Comparison of ENCODE assay signal across 20 mouse cellular contexts in the genomic region with DNA sequence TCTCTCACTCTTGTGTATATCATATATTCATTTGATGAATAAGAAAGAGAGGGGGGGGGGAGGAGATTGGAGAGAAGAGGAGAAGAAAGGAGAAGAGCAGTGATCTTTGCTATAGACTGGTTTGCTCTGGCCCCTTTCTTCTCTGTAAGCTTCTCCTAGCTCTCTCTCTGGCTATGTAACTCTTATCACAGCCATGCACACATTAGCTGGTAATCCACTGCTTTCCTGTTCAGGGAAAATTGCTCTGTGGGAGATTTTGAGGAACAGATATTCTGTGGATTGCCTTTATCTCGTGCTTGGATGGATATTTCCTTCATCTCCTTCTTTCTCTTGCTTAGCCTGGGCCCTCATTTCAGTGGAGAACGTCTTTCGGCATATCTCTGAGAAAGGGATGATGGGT.
DNase-seq lines count a peak whose midpoint lies in the region; ATAC-seq and TF ChIP-seq lines count a peak whose summit lies in the region.
"Had no signal": no experiment of that assay in that cellular context is flagged by ENCODE, and none has a peak within 500 bp of the region (broad histone marks: within the 10 kb centered on the region; RNA-seq: fewer than 3 reads in every experiment).

No protein-coding gene starts in this region.

- no peak for TF ChIP-seq RAD21 in MEL (IDR thresholded peaks at IDR 0.05; ENCODE audit: low read depth, low read length)

- H3K27me3 ChIP-seq in MEL (ENCODE audit: control insufficient read depth in 1 of 2, insufficient read depth in 2 of 2, low read length in 2 of 2): no peaks in the 10 kb centered on the region; a peak in 1 of 4 replicates
- H3K27me3 ChIP-seq: embryonic facial prominence, embryonic 12.5 days; forebrain, embryonic 13.5 days; forebrain, embryonic 15.5 days had no signal

- H3K27ac ChIP-seq in MEL (ENCODE audit: control insufficient read depth, low read depth, low read length): no peak overlapping the region
- H3K27ac ChIP-seq: embryonic facial prominence, embryonic 10.5 days; embryonic facial prominence, embryonic 12.5 days; forebrain, embryonic 13.5 days; forebrain, embryonic 15.5 days had no signal

- no peak for TF ChIP-seq CTCF in MEL (IDR thresholded peaks at IDR 0.05 in 2 of 3, conservative IDR thresholded peaks at IDR 0.05 in 1 of 3; ENCODE audit: control insufficient read depth in 1 of 3, insufficient read depth in 1 of 3, low read depth in 2 of 3, low read length in 3 of 3, poor library complexity in 1 of 3, severe bottlenecking in 1 of 3)

- peak; percentile 68; the same call in 1 of the 2 replicates for ATAC-seq in common myeloid progenitor, adult 5-6 weeks (replicated peaks; ENCODE audit: low read depth, poor library complexity, severe bottlenecking)
- ATAC-seq: activated CD4-positive, CD25-positive, alpha-beta regulatory T cell, adult 4 months; forebrain, embryonic 13.5 days; forebrain, embryonic 15.5 days; forebrain, postnatal 0 days; Patski had no signal

- H3K9ac ChIP-seq in MEL (ENCODE audit: control insufficient read depth, low read depth, low read length, poor library complexity, severe bottlenecking): no peak overlapping the region
- H3K9ac ChIP-seq: embryonic facial prominence, embryonic 12.5 days; forebrain, embryonic 13.5 days; forebrain, embryonic 15.5 days; forebrain, postnatal 0 days had no signal

- H3K36me3 ChIP-seq in MEL (ENCODE audit: control insufficient read depth in 1 of 2, insufficient read depth in 2 of 2, low read length in 2 of 2): peaks cover 0 to 9% of the 10 kb centered on the region in 2 experiments; a peak in 2 of 4 replicates
- H3K36me3 ChIP-seq: embryonic facial prominence, embryonic 10.5 days; embryonic facial prominence, embryonic 12.5 days; forebrain, embryonic 15.5 days had no signal

- H3K4me3 ChIP-seq in MEL (ENCODE audit: control insufficient read depth in 1 of 2, insufficient read depth in 1 of 2, low read depth in 2 of 2, low read length in 2 of 2): no peak overlapping the region
- H3K4me3 ChIP-seq: embryonic facial prominence, embryonic 10.5 days; embryonic facial prominence, embryonic 12.5 days; forebrain, embryonic 13.5 days; forebrain, embryonic 15.5 days had no signal

- no peaks in the 10 kb centered on the region for H3K9me3 ChIP-seq in MEL (replicated peaks; ENCODE audit: insufficient read depth, low read length)
- H3K9me3 ChIP-seq: embryonic facial prominence, embryonic 10.5 days; embryonic facial prominence, embryonic 12.5 days; forebrain, embryonic 13.5 days; forebrain, embryonic 15.5 days had no signal

- DNase-seq in MEL (ENCODE audit: low read depth, low spot score): peak; percentile 41
- no peak for DNase-seq in cerebellum, adult 9-11 months
- DNase-seq in lung, postnatal 10 days: no peak
- no peak for DNase-seq in yolk sac, embryonic 10.5 days (ENCODE audit: low spot score)
- DNase-seq: adrenal gland, adult 8-10 months; adrenal gland, postnatal 14 days; adrenal gland, postnatal 36 days; cerebellum, adult 11-12 months; cerebellum, adult 2 months; cerebellum, adult 9-10 months; cerebellum, postnatal 14 days; cerebellum, postnatal 36 days; forebrain, postnatal 0 days had no signal

- H3K4me1 ChIP-seq in MEL (ENCODE audit: control insufficient read depth in 1 of 2, insufficient read depth in 2 of 2, low read length in 2 of 2): peaks cover 0 to 14% of the 10 kb centered on the region in 2 experiments; a peak in 3 of 4 replicates
- H3K4me1 ChIP-seq: embryonic facial prominence, embryonic 10.5 days; embryonic facial prominence, embryonic 12.5 days; forebrain, embryonic 13.5 days; forebrain, embryonic 15.5 days had no signal

- no peaks in the 10 kb centered on the region for H3K79me2 ChIP-seq in MEL (ENCODE audit: control insufficient read depth, insufficient read depth, low read length, poor library complexity)

- TF ChIP-seq EP300 in MEL (IDR thresholded peaks at IDR 0.05; ENCODE audit: low read depth in 1 of 2, low read length in 2 of 2): peak; percentile 61 to 66

- TF ChIP-seq POLR2A in MEL (IDR thresholded peaks at IDR 0.05; ENCODE audit: control insufficient read depth in 1 of 2, insufficient read depth in 1 of 2, low read depth in 1 of 2, low read length in 2 of 2, poor library complexity in 1 of 2): no peak

TF ChIP-seq in MEL, 35 proteins besides CTCF, POLR2A, EP300 and RAD21:
- TF ChIP-seq RCOR1 (IDR thresholded peaks at IDR 0.05; ENCODE audit: low read depth, low read length) (peak; percentile 31; the same call in 1 of the 2 replicates), TBP (IDR thresholded peaks at IDR 0.05; ENCODE audit: low read depth, low read length) (no peak), GATA1 (IDR thresholded peaks at IDR 0.05; ENCODE audit: low read depth, low read length) (peak; percentile 40; the same call in 1 of the 2 replicates), TAL1 (IDR thresholded peaks at IDR 0.05; ENCODE audit: low read length) (peak; percentile 71), CHD2 (IDR thresholded peaks at IDR 0.05; ENCODE audit: low read length) (no peak), TCF12 (IDR thresholded peaks at IDR 0.05; ENCODE audit: low read depth, low read length) (peak; percentile 34; the same call in 1 of the 2 replicates)
